Mouse (Mus musculus): ENCODE measurements around the gene Vmn2r65. TPM values are rescaled to one million over a fixed set of nuclear protein-coding genes. Genes with fewer than 3 reads are reported as not detected.

The Vmn2r65 gene
- not detected in 2 replicates for polyA plus RNA-seq (2014; fragmentation: Nextera tagmentation; extraction: Ambion mirVana)

DNA sequence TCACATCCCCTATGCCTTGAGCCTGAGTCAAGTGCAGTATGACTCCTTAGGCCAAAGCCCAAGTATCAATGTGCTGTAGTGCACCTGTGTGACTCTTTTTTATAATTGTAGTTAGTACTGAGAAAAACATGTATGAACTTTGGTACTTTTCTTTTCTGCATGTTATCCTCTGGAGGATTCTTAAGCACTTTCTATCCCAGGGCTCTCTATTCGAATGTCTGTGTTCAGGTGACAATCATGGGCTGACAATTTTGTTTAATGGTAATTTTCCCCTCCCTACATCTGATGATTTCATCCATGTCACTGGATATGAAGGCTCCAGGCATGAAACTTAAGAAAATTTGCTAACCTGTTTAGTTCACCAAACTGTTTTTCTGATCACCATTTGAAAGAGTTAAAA, at the start of gene Vmn2r65:
Vmn2r65 (minus strand) TSS at position 101 of the 400 bp plus-strand sequence.
- no peak within 1 kb of the TSS for H3K4me2 ChIP-seq (ENCODE audit: low read depth, low read length)
- no peaks in the 10 kb centered on the region for H3K27me3 ChIP-seq (ENCODE audit: control insufficient read depth, insufficient read depth, low read length)
- WGBS = 47% methylated on average over 1 of the region's 1 CpGs
- H3K27ac ChIP-seq (ENCODE audit: low read depth, low read length) = no peak within 1 kb of the TSS
- no peak within 1 kb of the TSS for H3K4me3 ChIP-seq (ENCODE audit: low read depth, low read length)
- no peak within 1 kb of the TSS for H3K9ac ChIP-seq (replicated peaks; ENCODE audit: low read depth, low read length)
- no peaks in the 10 kb centered on the region for H3K36me3 ChIP-seq (ENCODE audit: control insufficient read depth, insufficient read depth, low read length)
- peaks cover 3% of the 10 kb centered on the region; the same call in 1 of the 2 replicates for H3K9me3 ChIP-seq (ENCODE audit: control insufficient read depth, low read length)
- H3K4me1 ChIP-seq (ENCODE audit: control insufficient read depth, insufficient read depth, low read length) = no peaks in the 10 kb centered on the region
- ATAC-seq (ENCODE audit: low read depth) = no peak

- no peaks in the 10 kb centered on the region for H3K4me1 ChIP-seq (ENCODE audit: control insufficient read depth, insufficient read depth, low read length)
- no peaks in the 10 kb centered on the region for H3K9me3 ChIP-seq (ENCODE audit: control insufficient read depth, low read length)
- no peaks in the 10 kb centered on the region for H3K27me3 ChIP-seq (ENCODE audit: control insufficient read depth, insufficient read depth, low read length)
- no peak within 1 kb of the TSS for H3K9ac ChIP-seq (replicated peaks; ENCODE audit: low read depth, low read length)
- 82% methylated on average over 1 of the region's 1 CpGs for WGBS
- no peak within 1 kb of the TSS for H3K4me2 ChIP-seq (ENCODE audit: low read depth, low read length)
- ATAC-seq (ENCODE audit: low read depth) = no peak
- H3K4me3 ChIP-seq (ENCODE audit: low read depth, low read length) = no peak within 1 kb of the TSS
- no peaks in the 10 kb centered on the region for H3K36me3 ChIP-seq (ENCODE audit: control insufficient read depth, insufficient read depth, low read length)
- no peak within 1 kb of the TSS for H3K27ac ChIP-seq (ENCODE audit: low read depth, low read length)
Measured at GRCm38 (mm10) chr7:85012168-85012567, 48.3 kb upstream of the Vmn2r65 start, which contains the start of gene Vmn2r66. Gene Vmn2r66, minus strand, starts transcription at chr7:85012268.

GRCm38 (mm10) chr7:84996694-84997093, 32.8 kb upstream of the Vmn2r65 start:
- H3K4me3 ChIP-seq (ENCODE audit: low read depth, low read length) = no peak overlapping the region
- H3K4me1 ChIP-seq (ENCODE audit: control insufficient read depth, insufficient read depth, low read length) = no peaks in the 10 kb centered on the region
- H3K9ac ChIP-seq (replicated peaks; ENCODE audit: low read depth, low read length) = no peak overlapping the region
- no peaks in the 10 kb centered on the region for H3K27me3 ChIP-seq (ENCODE audit: control insufficient read depth, insufficient read depth, low read length)
- H3K27ac ChIP-seq (ENCODE audit: low read depth, low read length) = no peak overlapping the region
- no peaks in the 10 kb centered on the region for H3K36me3 ChIP-seq (ENCODE audit: control insufficient read depth, insufficient read depth, low read length)
- no peaks in the 10 kb centered on the region; the same call in 1 of the 2 replicates for H3K9me3 ChIP-seq (ENCODE audit: control insufficient read depth, low read length)
- WGBS = 87% methylated on average over 2 of the region's 2 CpGs
- H3K4me2 ChIP-seq (ENCODE audit: low read depth, low read length) = no peak overlapping the region
- ATAC-seq (ENCODE audit: low read depth) = no peak

Other genes starting within 250 kb of the Vmn2r65 start
- gene Olfr291, start 110.6 kb downstream of the Vmn2r65 start, polyA plus RNA-seq (2014; fragmentation: Nextera tagmentation; extraction: Ambion mirVana) = not detected in 2 replicates
- gene Vmn2r66, start 48.2 kb upstream of the Vmn2r65 start, polyA plus RNA-seq (2014; fragmentation: Nextera tagmentation; extraction: Ambion mirVana) = not detected in 2 replicates
- gene Vmn2r67, start 191.9 kb upstream of the Vmn2r65 start, polyA plus RNA-seq (2014; fragmentation: Nextera tagmentation; extraction: Ambion mirVana) = not detected in 2 replicates

All from neural tube, embryonic 14.5 days (tissue).